Mouse (Mus musculus): Measurements from ENCODE around the gene Sept1. TPM values are rescaled to one million over a fixed set of nuclear protein-coding genes. Genes with fewer than 3 reads are reported as not detected.

Gene Sept1
- polyA plus RNA-seq, 1 experiment from 2014 or later = 12.3 TPM

DNA sequence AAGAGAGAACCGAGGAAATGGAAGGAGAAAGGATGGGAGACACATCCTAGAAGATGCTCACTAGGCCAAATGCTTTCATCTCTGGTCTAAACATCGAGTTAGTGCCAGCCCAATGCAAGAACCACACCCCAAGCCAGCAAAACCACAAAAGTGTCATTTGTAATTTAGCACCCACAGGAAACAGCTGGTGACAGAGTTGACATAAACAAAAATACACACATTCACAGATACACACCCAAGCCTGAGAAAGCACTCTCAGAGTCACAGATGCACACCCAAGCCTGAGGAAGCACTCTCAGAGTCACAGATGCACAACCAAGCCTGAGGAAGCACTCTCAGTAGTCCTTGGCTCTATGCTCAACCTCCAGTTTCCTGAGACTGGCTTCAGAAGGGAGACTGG lies 52.1 kb downstream of the Sept1 start:
- Histone ChIP-seq H3K9ac (ENCODE audit: low read depth, low read length) (no peak overlapping the region), H3K9me3 (ENCODE audit: control insufficient read depth, low read length) (no peaks in the 10 kb centered on the region), H3K4me3 (ENCODE audit: low read length) (no peak overlapping the region), H3K4me1 (ENCODE audit: control insufficient read depth, insufficient read depth, low read depth, low read length) (no peaks in the 10 kb centered on the region), H3K27ac (ENCODE audit: low read depth, low read length) (no peak overlapping the region), H3K4me2 (ENCODE audit: low read length) (no peak overlapping the region), H3K27me3 (replicated peaks; ENCODE audit: control insufficient read depth, insufficient read depth, low read length) (no peaks in the 10 kb centered on the region), H3K36me3 (ENCODE audit: control insufficient read depth, insufficient read depth, low read length) (no peaks in the 10 kb centered on the region)
- 81% methylated on average over 2 of the region's 2 CpGs for WGBS
- ATAC-seq = no peak

- Histone ChIP-seq H3K27me3 (replicated peaks; ENCODE audit: control insufficient read depth, insufficient read depth, low read length) (no peaks in the 10 kb centered on the region), H3K4me2 (ENCODE audit: low read length) (no peak overlapping the region), H3K36me3 (ENCODE audit: control insufficient read depth, insufficient read depth, low read length) (no peaks in the 10 kb centered on the region), H3K4me1 (ENCODE audit: control insufficient read depth, insufficient read depth, low read depth, low read length) (no peaks in the 10 kb centered on the region), H3K9me3 (ENCODE audit: control insufficient read depth, low read length) (no peaks in the 10 kb centered on the region), H3K4me3 (ENCODE audit: low read length) (no peak overlapping the region), H3K27ac (ENCODE audit: low read depth, low read length) (no peak overlapping the region), H3K9ac (ENCODE audit: low read depth, low read length) (no peak overlapping the region)
- WGBS = 81% methylated on average over 4 of the region's 4 CpGs
- ATAC-seq = no peak
Observed at GRCm38 (mm10) chr7:127176937-127177336, 56.0 kb downstream of the Sept1 start.

GRCm38 (mm10) chr7:127166501-127166900 lies 66.4 kb downstream of the Sept1 start:
- Histone ChIP-seq H3K4me2 (ENCODE audit: low read length) (no peak overlapping the region), H3K27me3 (replicated peaks; ENCODE audit: control insufficient read depth, insufficient read depth, low read length) (no peaks in the 10 kb centered on the region), H3K4me1 (ENCODE audit: control insufficient read depth, insufficient read depth, low read depth, low read length) (no peaks in the 10 kb centered on the region), H3K9ac (ENCODE audit: low read depth, low read length) (no peak overlapping the region), H3K4me3 (ENCODE audit: low read length) (no peak overlapping the region), H3K27ac (ENCODE audit: low read depth, low read length) (no peak overlapping the region), H3K9me3 (ENCODE audit: control insufficient read depth, low read length) (no peaks in the 10 kb centered on the region), H3K36me3 (ENCODE audit: control insufficient read depth, insufficient read depth, low read length) (no peaks in the 10 kb centered on the region)
- WGBS = 95% methylated on average over 5 of the region's 5 CpGs
- ATAC-seq = no peak

DNA sequence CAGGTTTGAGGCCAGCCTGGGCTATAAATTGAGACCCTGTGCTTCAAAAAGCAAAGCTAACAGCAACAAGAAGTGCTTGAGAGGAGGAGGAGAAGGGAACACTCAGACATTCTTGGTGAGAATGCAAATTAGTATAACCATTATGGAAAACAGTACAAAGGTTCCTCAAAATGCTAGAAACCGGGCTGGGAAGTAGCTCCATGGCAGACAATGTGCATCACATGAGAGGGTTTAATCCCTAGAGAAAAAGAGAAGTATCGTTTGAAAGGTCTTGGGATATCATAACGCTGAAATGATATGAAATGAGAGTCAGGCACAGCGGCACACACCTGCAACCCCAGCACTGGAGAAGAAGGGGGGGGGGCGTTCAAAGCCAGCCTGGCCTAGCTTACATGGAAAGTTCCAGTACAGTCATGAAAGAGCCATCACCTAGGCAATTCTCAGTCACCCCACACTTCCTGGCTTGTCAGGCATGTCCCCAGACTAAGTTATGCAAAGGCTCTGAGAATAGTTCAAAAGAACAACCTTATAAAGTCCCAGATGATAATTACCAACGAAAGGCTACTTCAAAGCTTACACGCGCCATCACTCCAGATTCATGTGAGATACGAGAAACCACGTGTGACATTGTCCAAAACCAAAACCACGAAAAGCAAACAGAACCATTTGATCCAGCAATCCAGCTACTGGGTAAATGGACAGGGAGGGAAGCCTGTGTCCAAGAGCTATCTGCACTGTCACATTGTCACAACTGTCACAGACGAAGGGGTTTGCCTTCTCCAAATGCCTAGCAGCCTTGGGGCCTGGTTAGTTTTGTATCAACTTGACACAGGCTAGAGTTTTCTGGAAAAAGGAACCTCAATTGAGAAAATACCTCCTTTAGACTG lies 67.1 kb downstream of the Sept1 start:
- H3K27ac ChIP-seq (ENCODE audit: low read depth, low read length) = no peak overlapping the region
- 87% methylated on average over 12 of the region's 12 CpGs for WGBS
- no peak overlapping the region for H3K9ac ChIP-seq (ENCODE audit: low read depth, low read length)
- no peak overlapping the region for H3K4me2 ChIP-seq (ENCODE audit: low read length)
- no peak for ATAC-seq
- no peaks in the 10 kb centered on the region for H3K4me1 ChIP-seq (ENCODE audit: control insufficient read depth, insufficient read depth, low read depth, low read length)
- no peak overlapping the region for H3K4me3 ChIP-seq (ENCODE audit: low read length)
- H3K36me3 ChIP-seq (ENCODE audit: control insufficient read depth, insufficient read depth, low read length) = no peaks in the 10 kb centered on the region
- no peaks in the 10 kb centered on the region for H3K27me3 ChIP-seq (replicated peaks; ENCODE audit: control insufficient read depth, insufficient read depth, low read length)
- H3K9me3 ChIP-seq (ENCODE audit: control insufficient read depth, low read length) = no peaks in the 10 kb centered on the region

Other genes with a start within 250 kb of the Sept1 start
- 3.9 and 4.8 TPM in 2 replicates for gene Mvp, start 218.5 kb downstream of the Sept1 start, polyA plus RNA-seq (2015; fragmentation: Nextera tagmentation; extraction: Ambion mirVana)
- 0.31 TPM in 1 of 2 replicates, not detected in the other for gene Pagr1b, start 216.6 kb downstream of the Sept1 start, polyA plus RNA-seq (2015; fragmentation: Nextera tagmentation; extraction: Ambion mirVana)
- gene Pagr1a, start 215.8 kb downstream of the Sept1 start, polyA plus RNA-seq (2015; fragmentation: Nextera tagmentation; extraction: Ambion mirVana) = 26.9 and 55.8 TPM in 2 replicates
- 47.5 and 81.5 TPM in 2 replicates for gene Gm42742, start 212.0 kb downstream of the Sept1 start, polyA plus RNA-seq (2015; fragmentation: Nextera tagmentation; extraction: Ambion mirVana)
- 71.4 and 84.6 TPM in 2 replicates for gene Prrt2, start 211.9 kb downstream of the Sept1 start, polyA plus RNA-seq (2015; fragmentation: Nextera tagmentation; extraction: Ambion mirVana)
- 53.9 and 55.0 TPM in 2 replicates for gene Maz, start 206.1 kb downstream of the Sept1 start, polyA plus RNA-seq (2015; fragmentation: Nextera tagmentation; extraction: Ambion mirVana)
- gene Kif22, start 190.7 kb downstream of the Sept1 start, polyA plus RNA-seq (2015; fragmentation: Nextera tagmentation; extraction: Ambion mirVana) = 22.2 and 29.8 TPM in 2 replicates
- not detected in 2 replicates for gene Zg16, start 145.8 kb downstream of the Sept1 start, polyA plus RNA-seq (2015; fragmentation: Nextera tagmentation; extraction: Ambion mirVana)
- gene AI467606, start 141.8 kb downstream of the Sept1 start, polyA plus RNA-seq (2015; fragmentation: Nextera tagmentation; extraction: Ambion mirVana) = 2.2 and 2.4 TPM in 2 replicates
- 1.1 TPM in 2 replicates for gene Qprt, start 110.9 kb downstream of the Sept1 start, polyA plus RNA-seq (2015; fragmentation: Nextera tagmentation; extraction: Ambion mirVana)
- 0.07 TPM in 1 of 2 replicates, not detected in the other for gene Spn, start 95.3 kb downstream of the Sept1 start, polyA plus RNA-seq (2015; fragmentation: Nextera tagmentation; extraction: Ambion mirVana)
- gene Cd2bp2, start 37.1 kb downstream of the Sept1 start, polyA plus RNA-seq (2015; fragmentation: Nextera tagmentation; extraction: Ambion mirVana) = 70.4 and 72.7 TPM in 2 replicates
- 27.0 and 29.1 TPM in 2 replicates for gene Tbc1d10b, start 24.7 kb downstream of the Sept1 start, polyA plus RNA-seq (2015; fragmentation: Nextera tagmentation; extraction: Ambion mirVana)
- 3.5 and 47.0 TPM in 2 replicates for gene Mylpf, start 24.2 kb downstream of the Sept1 start, polyA plus RNA-seq (2015; fragmentation: Nextera tagmentation; extraction: Ambion mirVana)
- gene Zfp553, start 69 bp downstream of the Sept1 start, polyA plus RNA-seq (2015; fragmentation: Nextera tagmentation; extraction: Ambion mirVana) = 42.7 and 49.1 TPM in 2 replicates
- gene Zfp771, start 11.1 kb upstream of the Sept1 start, polyA plus RNA-seq (2015; fragmentation: Nextera tagmentation; extraction: Ambion mirVana) = 76.8 and 82.6 TPM in 2 replicates
- 118 and 122 TPM in 2 replicates for gene Dctpp1, start 27.6 kb upstream of the Sept1 start, polyA plus RNA-seq (2015; fragmentation: Nextera tagmentation; extraction: Ambion mirVana)
- 54.2 and 58.9 TPM in 2 replicates for gene Sephs2, start 40.9 kb upstream of the Sept1 start, polyA plus RNA-seq (2015; fragmentation: Nextera tagmentation; extraction: Ambion mirVana)
- 0.26 and 0.44 TPM in 2 replicates for gene Itgal, start 63.1 kb upstream of the Sept1 start, polyA plus RNA-seq (2015; fragmentation: Nextera tagmentation; extraction: Ambion mirVana)
- 16.3 and 17.4 TPM in 2 replicates for gene Zfp768, start 112.5 kb upstream of the Sept1 start, polyA plus RNA-seq (2015; fragmentation: Nextera tagmentation; extraction: Ambion mirVana)
- 8.7 and 9.3 TPM in 2 replicates for gene Zfp747, start 142.9 kb upstream of the Sept1 start, polyA plus RNA-seq (2015; fragmentation: Nextera tagmentation; extraction: Ambion mirVana)
- gene 9130019O22Rik, start 154.0 kb upstream of the Sept1 start, polyA plus RNA-seq (2015; fragmentation: Nextera tagmentation; extraction: Ambion mirVana) = 3.9 and 4.5 TPM in 2 replicates
- gene E430018J23Rik, start 160.5 kb upstream of the Sept1 start, polyA plus RNA-seq (2015; fragmentation: Nextera tagmentation; extraction: Ambion mirVana) = 4.6 and 5.4 TPM in 2 replicates
- 4.0 and 4.1 TPM in 2 replicates for gene Zfp764, start 173.7 kb upstream of the Sept1 start, polyA plus RNA-seq (2015; fragmentation: Nextera tagmentation; extraction: Ambion mirVana)
- 27.4 and 29.1 TPM in 2 replicates for gene Zfp688, start 188.9 kb upstream of the Sept1 start, polyA plus RNA-seq (2015; fragmentation: Nextera tagmentation; extraction: Ambion mirVana)
- gene Zfp689, start 216.0 kb upstream of the Sept1 start, polyA plus RNA-seq (2015; fragmentation: Nextera tagmentation; extraction: Ambion mirVana) = 13.2 and 15.9 TPM in 2 replicates
- 29.0 and 35.2 TPM in 2 replicates for gene Prr14, start 226.5 kb upstream of the Sept1 start, polyA plus RNA-seq (2015; fragmentation: Nextera tagmentation; extraction: Ambion mirVana)
- 10.2 and 12.6 TPM in 2 replicates for gene Fbrs, start 246.1 kb upstream of the Sept1 start, polyA plus RNA-seq (2015; fragmentation: Nextera tagmentation; extraction: Ambion mirVana)

Measured in hindbrain, embryonic 16.5 days (tissue).